7 mouse cellular contexts compared by ENCODE assay signal in genomic region chr11:22629991-22630390, GRCm38 (mm10).
DNase-seq lines count a peak whose midpoint lies in the region; ATAC-seq lines count a peak whose summit lies in the region.

No protein-coding gene starts in this region.

- H3K36me3 ChIP-seq in embryonic facial prominence, embryonic 15.5 days: no peaks in the 10 kb centered on the region
- H3K36me3 ChIP-seq in kidney, embryonic 15.5 days: no peaks in the 10 kb centered on the region

- H3K4me3 ChIP-seq in embryonic facial prominence, embryonic 15.5 days (replicated peaks): peak overlapping the region; percentile 31
- peak overlapping the region; percentile 33 for H3K4me3 ChIP-seq in kidney, embryonic 15.5 days (replicated peaks)

- DNase-seq in R1 (ENCODE audit: low read depth, low spot score): peak; percentile 25
- peak; percentile 53 for DNase-seq in lung, postnatal 25 days (ENCODE audit: low spot score)
- DNase-seq in urinary bladder, postnatal 4 days (ENCODE audit: low spot score in 2 of 2): no peak
- no peak for DNase-seq in yolk sac, embryonic 10.5 days (ENCODE audit: low spot score)
- DNase-seq in left cerebral cortex, adult 9 months (ENCODE audit: low spot score in 2 of 2): no peak

- H3K4me1 ChIP-seq in embryonic facial prominence, embryonic 15.5 days: peaks cover 30% of the 10 kb centered on the region
- peaks cover 41% of the 10 kb centered on the region for H3K4me1 ChIP-seq in kidney, embryonic 15.5 days

- no peak overlapping the region for H3K9ac ChIP-seq in embryonic facial prominence, embryonic 15.5 days
- no peak overlapping the region for H3K9ac ChIP-seq in kidney, embryonic 15.5 days

- H3K27me3 ChIP-seq in embryonic facial prominence, embryonic 15.5 days: no peaks in the 10 kb centered on the region
- no peaks in the 10 kb centered on the region for H3K27me3 ChIP-seq in kidney, embryonic 15.5 days

- WGBS in embryonic facial prominence, embryonic 15.5 days: 33% methylated on average over 4 of the region's 4 CpGs
- 38% methylated on average over 4 of the region's 4 CpGs for WGBS in kidney, embryonic 15.5 days

- H3K9me3 ChIP-seq in embryonic facial prominence, embryonic 15.5 days (replicated peaks): no peaks in the 10 kb centered on the region
- no peaks in the 10 kb centered on the region for H3K9me3 ChIP-seq in kidney, embryonic 15.5 days (replicated peaks)

- no peak for ATAC-seq in embryonic facial prominence, embryonic 15.5 days (ENCODE audit: insufficient number of reproducible peaks, low FRiP score, low TSS enrichment, low read depth)
- ATAC-seq in kidney, embryonic 15.5 days (replicated peaks; ENCODE audit: low FRiP score): peak; percentile 31; the same call in 1 of the 2 replicates

- peak overlapping the region; percentile 83 for H3K27ac ChIP-seq in embryonic facial prominence, embryonic 15.5 days (replicated peaks)
- peak overlapping the region; percentile 77 for H3K27ac ChIP-seq in kidney, embryonic 15.5 days

- H3K4me2 ChIP-seq in embryonic facial prominence, embryonic 15.5 days (replicated peaks): peak overlapping the region; percentile 40
- H3K4me2 ChIP-seq in kidney, embryonic 15.5 days: peak overlapping the region; percentile 52

Comparison
In these comparisons a context has a peak if more than half of its experiments do, and no peak if none do; other contexts are left out.
1. DNase-seq: peak in R1 (single experiment) and lung, postnatal 25 days (single experiment); none in urinary bladder, postnatal 4 days (0 of 2), yolk sac, embryonic 10.5 days (single experiment) and left cerebral cortex, adult 9 months (0 of 2).